Mouse (Mus musculus) stomach, postnatal 0 days (tissue): ENCODE measurements at regions not wholly inside any gene's neighbourhood (a gene's known extent, or its start where the extent isn't known, plus 50 kb on each side); places are given as distances from the start of the nearest gene placed in this dataset.

Experiments used
- ATAC-seq: fragments of 200-750 bp; cut with Nextera tagmentation; 2 replicates; pipeline ENCODE4 v1.8.0; 2017; ENCODE audit not compliant: low FRiP score, low TSS enrichment
- DNase-seq: peaks from one replicate; pipeline ENCODE4 v3.0.0-alpha.2; 2016; ENCODE audit warnings: low spot score
- H3K27ac ChIP-seq: fragments of 300-500 bp; sonication (generic); replicated peaks from 2 replicates; pipeline ENCODE4 v1.5.1; 2014; ENCODE audit warnings: mild to moderate bottlenecking, control low read depth
- H3K27me3 ChIP-seq: fragments of 300-500 bp; sonication (generic); 2 replicates; pipeline ENCODE4 v1.6.1; 2014; ENCODE audit warnings: low read length; ENCODE audit not compliant: control insufficient read depth, insufficient read depth
- H3K36me3 ChIP-seq: fragments of 300-500 bp; sonication (generic); 2 replicates; pipeline ENCODE4 v1.6.1; 2014; ENCODE audit warnings: low read length, mixed read lengths; ENCODE audit not compliant: control insufficient read depth, insufficient read depth
- H3K4me1 ChIP-seq: fragments of 300-500 bp; sonication (generic); replicated peaks from 2 replicates; pipeline ENCODE4 v1.6.1; 2014; ENCODE audit warnings: antibody characterized with exemption; ENCODE audit not compliant: control insufficient read depth, insufficient read depth
- H3K4me2 ChIP-seq: fragments of 300-500 bp; sonication (generic); replicated peaks from 2 replicates; pipeline ENCODE4 v1.6.1; 2014; ENCODE audit warnings: low read depth, mild to moderate bottlenecking, control low read depth, moderate library complexity
- H3K4me3 ChIP-seq: fragments of 300-500 bp; sonication (generic); 2 replicates; pipeline ENCODE4 v1.5.1; 2014; ENCODE audit warnings: low read depth, low read length, control low read depth
- H3K9ac ChIP-seq: fragments of 300-500 bp; sonication (generic); 2 replicates; pipeline ENCODE4 v1.6.1; 2014; ENCODE audit warnings: mild to moderate bottlenecking, low read length, control low read depth, mixed read lengths
- H3K9me3 ChIP-seq: fragments of 300-500 bp; sonication (generic); 2 replicates; pipeline ENCODE4 v1.6.1; 2016; ENCODE audit warnings: low read length; ENCODE audit not compliant: control insufficient read depth
- CTCF ChIP-seq: IDR thresholded peaks from 2 replicates; pipeline ENCODE4 v1.5.1; 2016; ENCODE audit warnings: antibody characterized with exemption, low read depth, mild to moderate bottlenecking, moderate library complexity
- EP300 ChIP-seq: optimal IDR thresholded peaks from 2 replicates; pipeline ENCODE3; 2016; ENCODE audit warnings: antibody characterized with exemption
- WGBS: fragments of 180-500 bp; shearing (Covaris S2); extraction: QIAGEN DNeasy Blood & Tissue Kit; methylation state at CpG from one replicate; pipeline ENCODE4 v1.1.7; 2014; 5-methylcytosine and 5-hydroxymethylcytosine counted together

DNA sequence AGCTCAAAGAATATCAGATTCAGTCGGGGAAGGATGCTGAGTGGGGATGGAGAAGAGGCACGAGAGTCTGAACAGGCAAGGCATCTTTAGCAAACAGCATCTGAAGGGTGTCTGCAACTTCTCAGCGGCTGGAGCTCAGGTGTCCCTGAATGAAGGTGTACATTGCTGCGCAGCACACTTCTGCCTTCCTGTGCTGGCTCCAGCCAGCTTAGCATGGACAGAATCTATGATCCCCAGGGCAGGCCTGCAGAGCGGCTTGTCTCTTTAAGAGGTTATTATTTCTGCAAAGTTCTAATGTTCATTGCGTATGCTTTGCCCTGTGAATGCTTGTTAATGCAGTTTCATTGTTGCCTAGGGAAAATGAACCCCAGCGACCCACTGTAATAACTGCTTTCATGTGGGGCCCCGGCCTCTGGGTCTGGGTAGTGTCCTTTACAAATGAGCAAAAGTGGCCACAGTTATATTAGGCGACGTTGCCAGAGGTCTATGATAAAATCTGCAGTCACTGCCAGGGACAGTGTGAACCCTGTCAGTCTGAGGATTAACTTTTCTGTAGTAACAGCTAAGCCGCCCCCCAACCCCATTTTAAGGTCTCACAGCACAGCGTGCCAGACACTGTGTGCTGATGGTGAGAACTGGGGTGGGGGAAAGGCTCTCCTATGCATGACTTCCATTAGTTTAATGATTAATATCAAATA is 88.3 kb upstream of the Bmper start:
- H3K4me1 ChIP-seq: no peaks in the 10 kb centered on the region
- no peaks in the 10 kb centered on the region for H3K36me3 ChIP-seq
- WGBS: 58% methylated on average over 12 of the region's 12 CpGs
- H3K4me2 ChIP-seq: no peak overlapping the region
- H3K4me3 ChIP-seq: no peak overlapping the region
- no peak overlapping the region for H3K9ac ChIP-seq
- TF ChIP-seq EP300: no peak
- TF ChIP-seq CTCF: no peak
- no peak for DNase-seq
- no peak overlapping the region for H3K27ac ChIP-seq
- H3K27me3 ChIP-seq: no peaks in the 10 kb centered on the region
- no peaks in the 10 kb centered on the region for H3K9me3 ChIP-seq
- no peak for ATAC-seq

DNA sequence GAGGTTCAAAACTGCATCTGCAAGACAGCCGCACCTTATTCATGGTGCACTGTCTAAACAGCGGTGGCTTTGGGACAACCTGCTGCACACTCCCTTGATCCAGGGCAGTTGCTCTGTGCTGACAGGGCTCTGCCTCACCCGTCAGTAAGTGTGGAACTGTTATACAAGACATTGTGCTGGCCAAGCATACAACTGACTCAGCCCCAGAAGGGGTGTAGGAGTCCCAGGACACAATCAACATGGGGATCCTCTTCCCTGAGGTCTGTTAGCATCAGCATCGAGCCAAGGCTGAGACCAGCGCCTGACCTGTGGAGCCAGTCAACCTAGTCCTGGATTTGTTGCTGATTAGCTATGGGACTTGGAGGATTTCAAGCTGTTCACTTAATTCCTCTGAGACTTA is 86.4 kb upstream of the Bmper start:
- H3K36me3 ChIP-seq: no peaks in the 10 kb centered on the region
- H3K9me3 ChIP-seq: no peaks in the 10 kb centered on the region
- no peak for DNase-seq
- 76% methylated on average over 5 of the region's 5 CpGs for WGBS
- H3K4me1 ChIP-seq: no peaks in the 10 kb centered on the region
- no peak overlapping the region for H3K4me3 ChIP-seq
- no peak overlapping the region for H3K4me2 ChIP-seq
- H3K27ac ChIP-seq: no peak overlapping the region
- TF ChIP-seq CTCF (no peak), EP300 (no peak)
- H3K27me3 ChIP-seq: no peaks in the 10 kb centered on the region
- H3K9ac ChIP-seq: no peak overlapping the region
- ATAC-seq: no peak

DNA sequence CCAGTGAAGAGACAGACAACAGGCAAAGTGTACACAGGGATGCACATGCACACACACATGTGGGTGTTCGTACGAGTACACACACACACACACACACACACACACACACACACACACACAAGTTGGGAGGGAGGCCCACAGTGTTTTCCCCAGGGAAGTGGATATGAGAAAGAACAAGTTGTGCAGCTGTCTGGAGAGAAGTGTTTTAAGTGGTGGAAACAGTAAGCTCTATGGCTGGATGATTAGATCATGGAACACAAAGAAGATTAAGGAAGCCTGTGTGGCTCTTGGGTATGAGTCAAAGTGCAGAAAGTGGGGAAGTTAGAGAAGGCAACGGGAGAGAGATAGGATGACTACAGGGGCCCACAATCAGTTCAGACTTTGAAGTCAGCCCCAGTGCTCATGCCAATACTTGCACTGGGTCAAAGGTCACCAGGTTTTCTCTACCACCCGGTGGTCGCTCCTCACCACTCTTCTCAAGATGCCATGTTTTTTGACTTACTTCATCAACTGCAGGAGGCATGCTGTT is 85.1 kb upstream of the Bmper start:
- no peaks in the 10 kb centered on the region for H3K36me3 ChIP-seq
- no peak overlapping the region for H3K4me2 ChIP-seq
- TF ChIP-seq EP300: no peak
- no peak for TF ChIP-seq CTCF
- H3K4me1 ChIP-seq: no peaks in the 10 kb centered on the region
- no peak overlapping the region for H3K27ac ChIP-seq
- DNase-seq (no peak), ATAC-seq (no peak)
- no peaks in the 10 kb centered on the region for H3K9me3 ChIP-seq
- no peak overlapping the region for H3K4me3 ChIP-seq
- 59% methylated on average over 5 of the region's 5 CpGs for WGBS
- no peak overlapping the region for H3K9ac ChIP-seq
- no peaks in the 10 kb centered on the region for H3K27me3 ChIP-seq

DNA sequence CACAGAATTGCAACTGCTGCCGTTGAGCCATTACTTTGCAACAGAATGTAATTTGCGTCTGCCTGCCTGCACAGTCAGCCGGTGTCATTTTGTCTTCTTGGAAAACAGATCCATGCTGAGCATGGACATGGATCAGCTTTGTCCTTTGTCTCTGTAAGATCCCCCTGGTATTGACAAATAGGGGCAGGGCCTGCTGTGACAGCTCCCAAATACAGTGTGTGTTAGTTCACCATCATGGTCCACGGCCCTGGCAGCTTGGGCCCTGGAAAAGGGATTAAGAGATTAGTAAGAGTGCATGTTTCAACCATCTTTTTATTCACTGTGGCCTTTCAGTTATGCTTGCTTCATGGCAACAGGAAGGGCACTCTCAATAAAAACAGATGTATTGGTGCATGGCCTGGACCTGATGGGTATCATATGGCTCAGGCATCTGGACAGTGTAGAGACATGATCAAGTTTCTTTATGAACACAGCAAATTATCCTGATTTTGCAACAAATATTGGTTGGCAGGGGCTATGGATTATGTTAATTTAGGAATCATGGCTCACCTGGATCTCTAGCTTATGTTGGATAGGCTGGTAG is 83.2 kb upstream of the Bmper start:
- Histone ChIP-seq H3K36me3 (no peaks in the 10 kb centered on the region), H3K4me1 (no peaks in the 10 kb centered on the region), H3K4me2 (no peak overlapping the region), H3K27me3 (no peaks in the 10 kb centered on the region), H3K9me3 (no peaks in the 10 kb centered on the region), H3K4me3 (no peak overlapping the region), H3K9ac (no peak overlapping the region), H3K27ac (no peak overlapping the region)
- DNase-seq (no peak), ATAC-seq (no peak)
- 70% methylated on average over 4 of the region's 4 CpGs for WGBS
- TF ChIP-seq CTCF (no peak), EP300 (no peak)

DNA sequence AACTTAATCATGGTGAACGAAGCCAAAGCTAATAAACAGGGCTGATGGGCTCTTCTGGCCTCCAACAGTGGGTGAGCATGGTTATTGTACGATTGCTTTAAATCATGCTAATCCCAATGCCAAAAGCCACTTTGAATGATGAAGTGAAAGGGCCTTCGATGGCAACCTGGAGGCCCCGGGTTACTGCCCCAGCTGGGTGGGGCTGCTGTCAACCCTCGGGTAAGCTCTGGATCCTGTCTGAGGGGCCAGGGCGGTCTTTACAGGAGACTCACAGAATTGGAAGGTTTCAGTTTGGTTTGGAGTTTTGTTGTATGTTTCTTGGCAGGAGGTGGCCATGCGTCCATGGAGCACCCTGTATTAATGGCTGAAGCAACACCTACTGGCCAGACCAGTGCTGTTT is 78.6 kb upstream of the Bmper start:
- ATAC-seq: no peak
- Histone ChIP-seq H3K9ac (no peak overlapping the region), H3K4me2 (no peak overlapping the region), H3K27ac (no peak overlapping the region), H3K4me1 (no peaks in the 10 kb centered on the region), H3K9me3 (no peaks in the 10 kb centered on the region), H3K27me3 (no peaks in the 10 kb centered on the region), H3K36me3 (no peaks in the 10 kb centered on the region), H3K4me3 (no peak overlapping the region)
- WGBS: 66% methylated on average over 7 of the region's 7 CpGs
- no peak for DNase-seq
- TF ChIP-seq EP300 (no peak), CTCF (no peak)

DNA sequence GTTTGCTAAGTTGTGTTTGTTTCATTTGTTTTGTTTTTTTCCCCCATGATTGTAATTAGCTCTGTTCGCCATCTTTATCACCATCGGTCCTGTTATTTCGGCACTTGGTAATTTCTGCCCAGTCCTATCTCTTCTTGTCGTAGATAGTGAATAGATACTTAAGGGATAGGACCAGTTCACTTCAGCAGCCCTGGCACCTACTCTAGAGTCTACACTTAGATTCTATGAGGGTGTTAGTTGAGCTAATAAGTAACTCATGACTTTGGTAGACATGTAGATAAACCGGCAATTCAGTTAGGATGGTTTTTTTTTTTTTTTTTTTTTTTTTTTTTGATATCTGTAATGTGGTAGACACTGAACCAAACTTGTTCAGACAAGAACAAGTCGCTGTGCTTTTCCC is 72.5 kb upstream of the Bmper start:
- no peak overlapping the region for H3K9ac ChIP-seq
- no peaks in the 10 kb centered on the region for H3K9me3 ChIP-seq
- no peak overlapping the region for H3K4me3 ChIP-seq
- H3K36me3 ChIP-seq: no peaks in the 10 kb centered on the region
- H3K4me2 ChIP-seq: no peak overlapping the region
- no peaks in the 10 kb centered on the region for H3K4me1 ChIP-seq
- H3K27ac ChIP-seq: no peak overlapping the region
- ATAC-seq: no peak
- no peaks in the 10 kb centered on the region for H3K27me3 ChIP-seq
- no peak for DNase-seq
- 82% methylated on average over 6 of the region's 6 CpGs for WGBS
- TF ChIP-seq EP300 (no peak), CTCF (no peak)
